Mouse (Mus musculus) embryonic stem cell, embryonic (primary cell): ENCODE measurements at regions not wholly inside any gene's neighbourhood (a gene's known extent, or its start where the extent isn't known, plus 50 kb on each side); places are given as distances from the start of the nearest gene placed in this dataset.

ENCODE experiments used
- CTCF ChIA-PET, 4 experiments: fragments of 300-600 bp in 2 of 4; fragments of 350-600 bp in 2 of 4; sonication (Branson Sonifier 250); formaldehyde crosslinking; loops; one replicate each; lab custom pipeline; 2022; ENCODE audit warnings: inconsistent platforms in 2 of 4; lab: Charles Lee
- POLR2A ChIA-PET, 4 experiments: fragments of 300-600 bp in 2 of 4; fragments of 350-600 bp in 2 of 4; sonication (Branson Sonifier 250); formaldehyde crosslinking; loops; one replicate each; lab custom pipeline; 2022; ENCODE audit warnings: antibody characterized with exemption in 4 of 4, inconsistent platforms in 1 of 4; lab: Charles Lee

GRCm38 (mm10) chr1:123003261-123003660 is 1042.1 kb downstream of the Dpp10 start:
- POLR2A ChIA-PET = no interaction called here
- CTCF ChIA-PET = interaction anchor here in 1 of 4 experiments (0.6 kb wide), 1 partner anchor 12 kb away, joined by 3 read pairs; no protein-coding TSS in a partner anchor
